Mouse (Mus musculus): ENCODE results near the gene Trim44.

DNA sequence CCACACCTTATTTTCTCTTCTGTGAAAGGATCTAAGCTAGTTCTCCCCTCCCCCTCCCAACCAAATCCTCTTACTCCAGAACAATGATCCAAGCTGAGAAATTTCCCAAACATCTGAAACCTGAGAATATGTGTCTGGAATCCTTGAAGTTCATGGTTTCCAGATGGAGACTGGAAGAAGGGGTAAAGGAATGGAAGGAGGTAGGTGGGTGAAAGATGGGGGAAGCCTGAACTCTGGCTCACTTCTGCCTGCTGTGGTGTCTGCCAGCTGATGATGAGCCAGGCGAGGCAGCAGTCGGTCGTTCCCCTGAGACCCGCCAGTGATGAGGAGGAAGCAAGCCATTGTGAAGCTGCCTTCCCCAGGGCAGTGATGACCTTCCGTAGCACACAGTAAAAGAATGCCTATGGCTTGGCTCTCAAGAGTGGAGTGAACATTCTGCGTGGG, 112.8 kb downstream of the Trim44 start:
- TF ChIP-seq CTCF (IDR thresholded peaks at IDR 0.05; ENCODE audit: insufficient read depth, low read depth, low read length): no peak
- TF ChIP-seq POLR2A (IDR thresholded peaks at IDR 0.05; ENCODE audit: insufficient read depth, low read depth, low read length): no peak
